Mouse (Mus musculus) kidney, postnatal 0 days (tissue): Measurements from ENCODE around the gene Gm20388. TPM values are rescaled to one million over a fixed set of nuclear protein-coding genes. Genes with fewer than 3 reads are reported as not detected.

Source experiments
- ATAC-seq: fragments of 200-750 bp; cut with Nextera tagmentation; replicated peaks from 2 replicates; pipeline ENCODE4 v1.8.0; 2017; ENCODE audit warnings: low read depth, moderate number of reproducible peaks, moderate TSS enrichment, moderate library complexity; ENCODE audit not compliant: low FRiP score
- DNase-seq: peaks from one replicate; pipeline ENCODE4 v3.0.0-alpha.2; 2016; ENCODE audit warnings: low spot score
- H3K27ac ChIP-seq: fragments of 300-500 bp; sonication (generic); 2 replicates; pipeline ENCODE4 v1.5.1; 2014; ENCODE audit warnings: mild to moderate bottlenecking
- H3K27me3 ChIP-seq: fragments of 300-500 bp; sonication (generic); 2 replicates; pipeline ENCODE4 v1.6.1; 2014; ENCODE audit warnings: low read length, mixed read lengths; ENCODE audit not compliant: insufficient read depth
- H3K36me3 ChIP-seq: fragments of 300-500 bp; sonication (generic); 2 replicates; pipeline ENCODE4 v1.6.1; 2014; ENCODE audit warnings: low read length, mixed read lengths; ENCODE audit not compliant: insufficient read depth
- H3K4me1 ChIP-seq: fragments of 300-500 bp; sonication (generic); replicated peaks from 2 replicates; pipeline ENCODE4 v1.6.1; 2014; ENCODE audit warnings: antibody characterized with exemption, low read length, mixed read lengths; ENCODE audit not compliant: insufficient read depth
- H3K4me2 ChIP-seq: fragments of 300-500 bp; sonication (generic); 2 replicates; pipeline ENCODE4 v1.6.1; 2014; ENCODE audit warnings: mild to moderate bottlenecking, low read length, moderate library complexity, mixed read lengths
- H3K4me3 ChIP-seq: fragments of 300-500 bp; sonication (generic); replicated peaks from 2 replicates; pipeline ENCODE4 v1.5.1; 2014; ENCODE audit warnings: low read depth, low read length
- H3K9ac ChIP-seq: fragments of 300-500 bp; sonication (generic); 2 replicates; pipeline ENCODE4 v1.6.1; 2014; ENCODE audit warnings: low read depth, low read length
- H3K9me3 ChIP-seq: fragments of 300-500 bp; sonication (generic); replicated peaks from 2 replicates; pipeline ENCODE4 v1.6.1; 2016; ENCODE audit warnings: low read length, inconsistent platforms, mixed read lengths
- CTCF ChIP-seq: IDR thresholded peaks from 2 replicates; pipeline ENCODE4 v1.5.1; 2016; ENCODE audit warnings: antibody characterized with exemption, low read depth, mild to moderate bottlenecking, moderate library complexity
- WGBS: fragments of 180-500 bp; shearing (Covaris S2); extraction: QIAGEN DNeasy Blood & Tissue Kit; methylation state at CpG from one replicate; pipeline ENCODE4 v1.1.7; 2014; 5-methylcytosine and 5-hydroxymethylcytosine counted together
- polyA plus RNA-seq: library from polyadenylated mRNA; unstranded; fragments of >200 nt; fragmentation: Nextera tagmentation; extraction: Ambion mirVana; gene quantifications from 2 replicates; pipeline ENCODE4 v1.2.1, GENCODE M21; 2015

The Gm20388 gene
- polyA plus RNA-seq, 1 experiment from 2014 or later: not detected

DNA sequence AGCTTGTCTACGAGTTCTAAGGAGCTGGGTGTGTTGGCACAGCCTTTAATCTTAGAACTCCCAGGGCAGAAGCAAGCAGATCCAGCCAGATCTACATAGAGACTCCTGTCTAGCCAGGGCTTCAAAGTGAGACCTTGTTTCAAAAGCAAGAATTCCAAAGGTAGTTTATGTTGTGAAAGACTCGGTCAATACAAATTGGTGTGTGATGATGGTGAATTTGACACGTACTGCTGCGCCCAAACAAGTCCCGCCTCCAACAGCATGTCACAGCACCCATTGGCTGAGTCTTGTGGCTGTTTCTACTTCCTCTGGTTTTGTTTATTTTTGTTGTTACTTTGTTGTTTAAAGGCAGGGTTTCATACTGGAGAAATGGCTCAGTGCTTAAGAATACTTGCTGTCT, 3901.6 kb downstream of the Gm20388 start:
- DNase-seq (no peak), ATAC-seq (no peak)
- peaks cover 6% of the 10 kb centered on the region for H3K4me1 ChIP-seq
- 86% methylated on average over 5 of the region's 5 CpGs for WGBS
- H3K4me2 ChIP-seq: no peak overlapping the region
- no peak for TF ChIP-seq CTCF
- H3K27ac ChIP-seq: no peak overlapping the region
- H3K36me3 ChIP-seq: no peaks in the 10 kb centered on the region
- no peak overlapping the region for H3K9ac ChIP-seq
- no peak overlapping the region for H3K4me3 ChIP-seq
- no peaks in the 10 kb centered on the region for H3K27me3 ChIP-seq
- H3K9me3 ChIP-seq: no peaks in the 10 kb centered on the region

DNA sequence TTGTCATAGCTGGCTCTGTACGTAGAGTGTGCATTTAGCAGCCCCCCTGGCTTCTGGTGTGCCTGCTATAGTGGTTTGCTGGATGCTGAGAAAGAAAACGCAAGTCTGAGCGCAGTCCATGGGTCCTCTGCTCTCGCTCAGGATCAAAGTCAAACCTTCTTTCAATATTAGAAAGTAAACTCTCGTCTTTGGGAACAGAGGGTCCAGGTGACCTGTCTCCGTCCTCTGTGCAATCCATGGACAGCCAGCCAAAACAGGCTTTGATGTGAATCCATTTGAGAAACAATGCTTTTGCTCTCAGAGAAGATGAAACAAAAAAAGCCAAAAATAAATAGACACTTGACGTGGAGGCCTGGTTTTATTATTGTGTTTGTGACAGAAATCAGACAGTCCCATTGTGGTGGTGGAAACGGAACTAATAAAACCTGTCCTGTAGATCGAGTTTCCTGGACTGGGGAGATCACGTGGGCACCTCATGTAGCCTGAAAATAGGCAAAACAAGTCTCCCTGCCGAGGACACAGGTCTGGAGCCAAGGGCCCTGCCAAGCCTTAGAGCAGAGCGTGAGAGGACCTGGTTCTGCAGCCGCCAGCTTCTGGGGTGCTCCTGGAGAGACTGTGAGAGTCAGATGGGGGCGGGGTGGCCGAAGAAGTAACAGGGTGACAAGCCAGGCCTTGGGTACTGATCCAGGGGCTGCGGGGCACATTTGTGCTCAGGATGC, 3902.7 kb downstream of the Gm20388 start:
- Histone ChIP-seq H3K27me3 (no peaks in the 10 kb centered on the region), H3K4me3 (no peak overlapping the region), H3K4me1 (no peaks in the 10 kb centered on the region; the same call in 1 of the 2 replicates), H3K4me2 (no peak overlapping the region), H3K9me3 (no peaks in the 10 kb centered on the region), H3K27ac (no peak overlapping the region), H3K36me3 (no peaks in the 10 kb centered on the region), H3K9ac (no peak overlapping the region)
- 54% methylated on average over 16 of the region's 16 CpGs for WGBS
- ATAC-seq: 0 out of 2 replicates have a peak, but pooled peaks have one; percentile 31
- DNase-seq: peak; percentile 44
- TF ChIP-seq CTCF: no peak

DNA sequence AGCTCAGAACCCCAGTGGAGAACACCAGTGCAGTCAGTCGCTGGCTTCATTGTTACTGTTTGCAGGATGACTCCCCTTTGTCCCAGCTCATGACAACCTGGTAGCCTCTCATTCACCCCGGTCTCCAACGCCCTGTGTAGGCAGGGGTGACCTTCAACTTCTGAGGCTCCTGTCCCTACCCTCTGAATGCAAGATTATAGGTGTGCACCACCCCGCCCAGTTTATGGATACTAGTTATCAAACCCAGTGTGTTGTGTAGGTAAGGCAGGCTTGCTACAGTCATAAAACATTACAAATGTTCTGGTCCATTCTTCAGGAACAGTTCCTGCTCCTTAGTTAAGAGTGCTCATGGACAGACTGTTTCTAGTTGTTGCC, 3903.2 kb downstream of the Gm20388 start:
- Histone ChIP-seq H3K9ac (no peak overlapping the region), H3K9me3 (no peaks in the 10 kb centered on the region), H3K4me2 (no peak overlapping the region), H3K27me3 (no peaks in the 10 kb centered on the region), H3K36me3 (no peaks in the 10 kb centered on the region), H3K4me3 (no peak overlapping the region), H3K4me1 (no peaks in the 10 kb centered on the region; the same call in 1 of the 2 replicates), H3K27ac (no peak overlapping the region)
- ATAC-seq (0 out of 2 replicates have a peak, but pooled peaks have one; percentile 18), DNase-seq (no peak)
- WGBS: 80% methylated on average over 4 of the region's 4 CpGs
- no peak for TF ChIP-seq CTCF

DNA sequence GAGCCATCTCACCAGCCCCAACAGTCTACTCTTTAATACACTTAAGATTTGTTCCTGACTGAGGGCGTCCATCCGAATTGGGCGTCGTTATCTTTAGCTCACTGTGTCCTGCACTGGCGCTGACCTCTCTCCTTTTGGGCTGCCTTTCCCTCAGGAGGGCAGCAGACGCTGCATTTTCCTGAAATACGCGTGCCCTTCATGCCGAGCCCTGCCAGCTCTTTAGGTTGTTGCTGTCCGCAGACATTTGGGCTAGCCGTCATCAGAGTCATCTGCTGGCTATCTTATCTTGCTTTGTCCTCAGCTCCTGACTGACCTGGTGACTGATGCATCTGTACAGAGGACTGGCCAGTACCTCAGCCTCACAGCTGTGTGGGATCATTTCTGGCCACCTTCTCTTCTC, 3904.7 kb downstream of the Gm20388 start:
- H3K4me3 ChIP-seq: no peak overlapping the region
- H3K4me2 ChIP-seq: no peak overlapping the region
- H3K27ac ChIP-seq: no peak overlapping the region
- TF ChIP-seq CTCF: no peak
- no peak for DNase-seq
- no peak overlapping the region for H3K9ac ChIP-seq
- no peaks in the 10 kb centered on the region for H3K36me3 ChIP-seq
- WGBS: 86% methylated on average over 11 of the region's 11 CpGs
- H3K9me3 ChIP-seq: no peaks in the 10 kb centered on the region
- no peak for ATAC-seq
- no peaks in the 10 kb centered on the region; the same call in 1 of the 2 replicates for H3K4me1 ChIP-seq
- H3K27me3 ChIP-seq: no peaks in the 10 kb centered on the region

DNA sequence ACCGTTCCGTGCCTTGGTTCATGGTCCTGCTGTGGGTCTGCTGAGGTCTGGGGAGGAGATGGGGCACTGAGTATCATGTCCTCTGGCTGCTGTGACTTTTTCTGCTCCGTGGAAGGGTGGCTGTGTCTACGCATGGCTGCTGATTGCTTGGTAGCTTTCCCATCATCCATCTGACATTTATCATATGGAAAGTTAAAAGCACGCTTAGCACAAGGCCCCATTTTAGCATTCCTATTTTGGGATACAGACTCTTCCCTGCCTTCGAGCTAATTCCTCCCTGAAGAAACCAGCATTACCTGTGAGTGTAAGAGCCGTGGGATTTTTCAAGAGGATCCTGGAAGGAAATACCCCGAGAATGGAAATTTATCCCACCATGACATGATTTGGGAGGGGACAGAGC, 3906.3 kb downstream of the Gm20388 start:
- H3K27me3 ChIP-seq: no peaks in the 10 kb centered on the region
- TF ChIP-seq CTCF: no peak
- H3K9me3 ChIP-seq: no peaks in the 10 kb centered on the region
- H3K4me2 ChIP-seq: no peak overlapping the region
- H3K36me3 ChIP-seq: no peaks in the 10 kb centered on the region
- no peak overlapping the region for H3K9ac ChIP-seq
- H3K4me3 ChIP-seq: no peak overlapping the region
- H3K4me1 ChIP-seq: no peaks in the 10 kb centered on the region; the same call in 1 of the 2 replicates
- ATAC-seq: no peak
- WGBS: 68% methylated on average over 8 of the region's 8 CpGs
- no peak overlapping the region for H3K27ac ChIP-seq
- DNase-seq: no peak

DNA sequence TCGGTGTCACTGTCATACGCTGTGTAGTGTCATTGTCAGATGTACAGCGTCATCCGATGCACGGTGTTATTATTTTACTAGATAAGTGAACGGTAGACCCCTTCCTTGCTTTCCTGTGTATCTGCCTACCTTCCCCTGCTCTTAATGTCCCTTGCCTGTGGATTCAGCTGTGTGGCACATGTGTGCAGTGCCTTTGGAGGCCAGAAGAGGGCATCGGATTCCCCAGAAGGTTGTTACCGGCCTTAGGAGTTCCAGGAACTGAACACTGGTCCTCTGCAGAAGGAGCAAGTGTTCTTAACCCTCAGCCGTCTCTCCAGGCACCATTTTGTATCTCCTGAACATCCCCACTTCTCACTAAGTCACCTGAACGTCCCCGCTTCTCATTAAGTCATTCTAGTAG, 3907.1 kb downstream of the Gm20388 start:
- 94% methylated on average over 11 of the region's 11 CpGs for WGBS
- no peak overlapping the region for H3K4me2 ChIP-seq
- H3K9ac ChIP-seq: no peak overlapping the region
- no peak overlapping the region for H3K4me3 ChIP-seq
- no peak for DNase-seq
- no peaks in the 10 kb centered on the region; the same call in 1 of the 2 replicates for H3K4me1 ChIP-seq
- H3K27me3 ChIP-seq: no peaks in the 10 kb centered on the region
- H3K36me3 ChIP-seq: no peaks in the 10 kb centered on the region
- TF ChIP-seq CTCF: peak; percentile 32; the same call in 1 of the 2 replicates
- H3K27ac ChIP-seq: no peak overlapping the region
- H3K9me3 ChIP-seq: no peaks in the 10 kb centered on the region
- no peak for ATAC-seq
